Mouse (Mus musculus) hindlimb bud, embryonic 11.5 days (tissue): Measurements from ENCODE around the gene Tbx2.

Experiments used
- DNase-seq: peaks from one replicate; pipeline ENCODE4 v3.0.0-alpha.2; 2012; ENCODE audit warnings: low read depth, low spot score; ENCODE audit errors: extremely low spot score

Gene Tbx2

DNA sequence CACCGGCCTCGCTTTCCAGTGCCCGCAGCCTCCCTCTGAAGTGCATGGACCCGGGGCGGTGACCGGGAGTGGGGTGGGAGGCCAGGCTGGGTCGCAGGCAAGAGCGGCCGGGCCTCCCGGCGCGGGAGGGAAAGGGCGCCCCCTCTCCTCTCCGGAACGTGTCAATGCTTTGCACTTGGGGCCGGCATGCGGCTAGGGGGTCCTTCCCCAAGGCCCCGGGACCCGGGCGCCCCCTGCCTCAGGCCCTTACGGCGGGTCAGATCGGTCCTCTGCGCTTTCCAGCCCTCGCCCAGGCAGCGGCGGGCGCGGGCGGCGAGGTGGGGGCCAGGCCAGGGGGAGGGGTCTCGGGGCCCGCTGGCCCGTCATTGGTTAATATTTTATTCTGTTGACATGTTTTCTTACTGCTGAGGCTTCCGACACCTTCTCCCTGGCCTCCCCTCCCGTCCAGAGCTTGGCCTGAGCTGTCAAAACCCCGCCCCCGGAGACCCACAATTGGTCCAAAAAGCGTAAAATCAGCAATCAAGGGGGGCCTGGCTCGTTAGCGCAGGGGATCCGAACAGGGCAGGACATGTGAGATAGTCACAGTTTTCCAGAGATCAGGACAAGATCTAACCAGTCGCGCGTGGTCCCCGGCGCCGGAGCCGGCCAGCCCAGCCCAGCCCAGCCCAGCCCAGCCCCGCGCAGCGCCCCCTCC lies at the start of gene Tbx2:
Gene Tbx2, plus strand, starts transcription at position 321 of the 694 bp plus-strand sequence.
- DNase-seq: no peak

DNA sequence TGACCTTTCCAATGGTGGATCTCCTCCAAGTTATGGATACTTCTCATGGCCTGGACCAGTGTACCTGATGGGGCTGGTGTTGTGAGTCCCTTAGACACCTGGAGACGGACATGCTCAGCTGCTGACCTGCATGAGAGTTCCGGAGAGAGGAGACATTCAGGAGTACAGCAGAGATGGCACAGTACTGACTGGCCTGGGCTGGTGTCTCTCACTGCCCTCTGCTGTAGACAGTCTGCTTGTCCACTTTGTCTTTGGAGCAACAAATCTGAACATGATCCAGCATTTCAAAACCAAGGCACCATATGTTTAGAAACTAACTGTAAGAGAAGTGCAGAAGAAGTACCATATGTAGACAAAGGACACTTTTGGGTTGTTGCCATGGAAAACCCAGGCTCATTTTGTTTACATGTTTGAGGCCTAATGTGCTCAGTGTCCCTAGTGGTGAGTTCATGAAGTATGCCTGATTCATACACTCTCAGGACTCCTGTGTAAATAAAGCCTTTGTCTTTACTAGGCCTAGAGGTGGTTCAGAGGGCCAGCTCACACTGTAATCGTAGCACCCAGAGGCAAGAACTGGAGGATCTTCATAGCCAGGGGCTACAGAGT lies 46.1 kb upstream of the Tbx2 start:
- DNase-seq: no peak

DNA sequence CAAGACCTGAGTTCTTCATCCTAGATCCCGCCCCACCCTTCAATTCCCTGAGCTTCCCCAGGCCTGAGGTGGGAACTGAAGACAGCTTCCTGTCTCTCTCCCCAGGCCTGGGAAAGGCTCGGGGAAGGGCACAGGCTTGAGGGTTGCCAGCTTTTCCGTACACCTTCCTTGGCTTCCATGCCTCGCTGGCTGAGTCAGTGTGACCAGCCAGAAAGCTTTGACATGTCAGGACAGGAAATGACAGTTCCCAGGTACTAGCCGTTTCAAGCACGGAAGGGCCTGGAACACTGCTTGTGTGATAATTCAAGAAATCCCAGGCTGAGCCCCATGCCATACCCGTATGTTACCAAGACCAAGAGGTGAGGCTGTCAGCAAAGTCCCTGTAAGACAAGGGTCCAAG lies 42.6 kb upstream of the Tbx2 start:
- no peak for DNase-seq

DNA sequence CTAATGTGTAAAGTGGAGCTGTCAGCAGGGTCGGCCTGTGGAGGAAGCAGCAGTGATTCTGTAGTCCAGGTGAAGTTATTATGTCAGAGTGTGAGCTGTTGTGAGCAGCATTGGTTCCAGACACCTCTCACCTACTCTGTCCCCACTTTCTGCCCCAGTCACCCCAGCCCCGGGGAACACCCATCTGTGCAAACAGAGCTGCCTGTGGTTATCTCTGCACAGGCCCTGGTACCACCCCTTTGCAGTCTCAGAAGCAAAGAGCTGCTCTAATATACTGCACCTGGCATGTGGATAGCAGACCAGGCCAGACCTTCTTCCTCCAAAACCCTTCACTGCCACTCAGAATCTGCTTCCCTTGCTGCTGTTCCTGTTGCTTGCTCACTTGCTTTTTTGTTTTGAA lies 42.1 kb upstream of the Tbx2 start:
- no peak for DNase-seq

DNA sequence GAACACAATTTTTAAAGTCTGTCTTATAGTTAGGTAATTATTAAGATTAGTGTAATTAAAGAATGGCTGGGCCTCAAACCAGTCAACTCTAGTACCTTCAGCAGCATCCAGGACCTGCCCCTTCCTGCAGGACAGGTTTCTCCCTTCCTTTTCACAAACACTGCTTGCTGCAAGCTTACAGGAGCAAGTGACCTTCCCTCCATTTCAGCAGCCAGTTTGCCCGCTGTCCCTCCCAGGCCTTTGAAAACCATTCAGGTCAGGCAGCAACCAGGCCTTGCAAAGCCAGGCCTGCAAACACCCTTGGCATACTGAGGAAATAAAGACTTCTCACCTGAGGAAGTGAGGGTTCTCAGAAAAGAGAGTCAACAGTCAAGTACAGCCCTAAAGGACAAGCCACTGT lies 41.1 kb upstream of the Tbx2 start:
- DNase-seq: no peak

DNA sequence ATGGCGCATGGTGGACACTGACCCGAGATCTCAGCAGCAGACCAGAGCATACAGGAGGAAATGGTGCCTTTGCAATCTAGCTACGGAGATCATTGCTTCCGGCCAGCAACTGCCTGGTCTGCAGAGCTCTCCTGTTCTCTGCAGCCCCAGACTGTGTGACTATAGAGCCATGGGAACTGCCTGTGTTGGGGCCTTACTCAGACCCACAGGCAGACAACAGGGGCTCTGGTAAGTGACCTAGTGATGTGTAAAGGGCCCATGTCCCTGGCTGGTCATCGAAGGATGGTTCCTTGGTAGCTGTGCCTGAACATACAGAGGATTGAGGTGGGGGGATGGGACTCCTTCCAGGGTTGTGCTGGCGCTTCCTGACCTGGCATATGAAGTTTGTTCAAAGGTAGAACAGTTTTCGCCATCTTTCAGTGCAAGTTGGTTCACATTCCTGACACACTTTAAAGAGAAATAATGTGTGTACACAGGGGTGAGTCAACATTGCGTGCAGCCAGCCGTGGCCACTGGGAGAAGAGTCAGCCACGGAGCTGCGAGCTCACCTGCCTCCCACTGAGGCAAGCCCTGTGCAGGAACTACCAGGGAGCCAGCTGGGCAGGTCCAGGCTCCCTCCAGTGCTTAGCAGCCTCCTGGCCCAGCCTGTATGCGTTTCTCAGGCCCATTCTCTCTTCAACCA lies 39.7 kb upstream of the Tbx2 start:
- no peak for DNase-seq

DNA sequence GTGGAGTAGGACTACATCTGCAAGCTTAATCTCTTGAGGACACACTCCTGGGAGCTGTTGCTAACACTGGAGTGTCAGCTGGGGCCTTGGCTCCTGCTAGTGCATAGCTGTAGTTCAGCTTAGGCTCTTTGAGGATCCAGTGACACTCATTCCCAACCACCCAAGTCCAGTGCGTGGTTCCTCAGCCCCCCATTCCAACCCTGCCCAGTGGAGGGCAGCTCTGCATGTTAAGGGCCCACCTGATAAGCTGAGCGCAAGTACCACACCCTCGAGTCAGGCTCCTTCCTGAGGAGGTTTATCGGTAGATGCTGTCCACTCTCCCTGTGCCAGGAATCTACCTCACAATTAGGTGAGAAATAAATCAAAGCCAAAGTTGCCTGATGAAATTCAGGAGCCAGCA lies 32.9 kb upstream of the Tbx2 start:
- DNase-seq: no peak

DNA sequence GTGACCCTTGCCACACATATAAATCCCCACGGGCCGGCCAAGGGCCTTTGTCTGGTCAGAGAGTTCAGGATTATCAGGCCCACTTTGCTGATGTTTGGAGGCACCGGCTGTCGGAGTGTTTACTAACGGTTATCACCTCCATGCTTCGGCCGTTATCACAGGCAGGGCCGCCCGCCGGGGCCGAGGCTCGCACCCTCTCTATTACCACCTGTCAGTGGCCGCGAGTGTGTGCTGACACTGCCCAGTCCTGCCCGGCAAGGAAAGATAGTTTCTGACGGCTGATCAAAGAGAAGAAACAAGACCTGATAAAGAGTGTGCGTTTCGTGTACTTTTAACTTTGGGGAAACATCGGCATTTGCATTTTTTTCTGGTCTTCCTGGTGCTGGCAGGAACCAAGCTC lies 32.5 kb upstream of the Tbx2 start:
- no peak for DNase-seq

DNA sequence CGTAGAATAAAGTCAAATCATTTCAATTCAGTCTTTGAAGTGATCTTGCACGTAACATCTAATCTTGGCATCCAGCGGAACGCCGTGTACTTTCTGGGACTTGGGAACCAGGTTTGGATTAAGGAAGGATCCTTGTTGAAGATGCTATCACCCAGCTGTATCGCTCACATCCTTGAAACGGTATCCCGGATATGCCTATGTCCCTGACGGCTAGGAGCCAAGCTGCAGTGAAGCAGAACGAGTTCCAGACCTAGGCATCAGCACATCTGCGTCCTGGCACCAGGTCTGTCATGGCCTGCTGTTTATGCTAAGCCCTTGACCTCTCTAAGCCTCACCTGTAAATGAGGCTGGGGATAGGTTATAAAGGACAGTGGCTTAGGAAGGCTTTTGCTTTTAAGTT lies 32.0 kb upstream of the Tbx2 start:
- no peak for DNase-seq

DNA sequence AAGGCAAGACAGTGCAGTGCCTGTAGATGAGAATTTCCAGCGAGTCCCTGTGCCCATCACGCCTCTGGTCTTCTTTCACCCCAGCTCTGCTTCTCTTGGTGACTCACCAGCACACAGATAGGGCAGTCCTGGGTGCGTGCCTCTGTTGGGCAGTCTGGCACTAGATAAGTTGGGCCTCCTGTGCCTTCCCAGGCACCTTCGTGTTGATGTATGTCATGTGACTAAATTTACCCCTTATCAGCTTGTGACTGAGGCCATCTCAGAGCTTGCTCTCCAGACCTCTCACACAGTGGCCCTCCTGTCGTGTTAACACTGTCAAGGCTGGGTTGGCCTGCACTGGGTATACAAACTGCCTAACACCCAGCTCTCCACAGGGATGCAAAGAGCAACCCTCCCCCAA lies 28.3 kb upstream of the Tbx2 start:
- no peak for DNase-seq

DNA sequence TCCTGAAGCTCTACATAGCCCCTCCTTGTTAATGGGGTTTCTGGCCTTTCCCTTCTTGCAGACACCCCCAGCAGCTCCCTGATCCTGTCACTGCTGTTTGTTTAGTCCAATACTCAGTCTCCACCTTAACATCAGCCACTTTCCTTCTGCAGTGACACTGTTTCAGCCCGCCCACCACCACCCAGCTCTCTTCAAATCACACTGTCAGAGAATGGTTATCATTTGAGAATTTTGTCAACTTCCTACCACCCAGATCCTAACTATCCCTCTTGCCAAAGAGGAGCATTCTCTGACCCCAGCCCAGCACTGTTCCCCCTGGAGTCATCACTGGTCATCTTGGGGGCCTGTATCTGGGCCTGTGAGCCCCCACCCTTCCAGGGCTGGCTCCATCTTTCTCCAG lies 26.6 kb upstream of the Tbx2 start:
- DNase-seq: no peak

DNA sequence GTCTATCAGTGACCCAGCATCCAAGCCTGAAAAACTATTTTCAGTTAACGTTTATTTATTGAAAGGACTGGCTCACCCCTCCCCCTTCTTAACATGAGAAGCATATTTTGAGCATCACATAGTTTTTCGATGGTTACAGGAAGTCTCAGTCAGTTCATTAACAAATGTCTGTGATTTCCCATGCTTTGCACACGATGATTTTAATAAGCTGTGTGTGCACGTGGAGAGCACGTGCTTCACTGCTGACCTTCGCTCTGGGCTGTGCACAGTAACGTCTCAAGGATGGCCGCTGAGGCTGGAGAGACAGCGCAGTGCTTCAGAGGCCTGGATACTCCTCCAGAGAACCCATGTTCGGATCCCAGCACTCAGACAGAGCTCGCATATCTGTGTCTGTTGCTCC lies 25.0 kb upstream of the Tbx2 start:
- no peak for DNase-seq

DNA sequence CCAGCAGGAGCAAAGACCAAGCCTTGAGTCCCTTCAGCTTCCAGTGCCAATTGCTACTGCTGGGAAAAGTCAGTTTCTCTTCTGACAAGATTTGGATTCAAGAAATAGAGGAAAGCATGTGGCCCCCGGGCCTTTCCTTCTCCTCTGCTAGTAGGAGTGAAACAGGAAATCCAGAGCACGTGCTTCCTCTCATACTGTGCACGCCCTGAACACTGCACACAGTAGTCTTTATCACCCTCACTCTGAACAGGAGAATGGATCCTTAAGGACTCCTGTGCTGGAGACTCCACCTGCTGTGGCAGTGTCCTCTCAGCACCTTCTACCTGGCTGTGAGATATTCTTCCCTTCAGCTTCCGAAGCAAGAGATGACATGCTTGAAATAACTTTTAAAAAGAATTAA lies 21.1 kb upstream of the Tbx2 start:
- no peak for DNase-seq

DNA sequence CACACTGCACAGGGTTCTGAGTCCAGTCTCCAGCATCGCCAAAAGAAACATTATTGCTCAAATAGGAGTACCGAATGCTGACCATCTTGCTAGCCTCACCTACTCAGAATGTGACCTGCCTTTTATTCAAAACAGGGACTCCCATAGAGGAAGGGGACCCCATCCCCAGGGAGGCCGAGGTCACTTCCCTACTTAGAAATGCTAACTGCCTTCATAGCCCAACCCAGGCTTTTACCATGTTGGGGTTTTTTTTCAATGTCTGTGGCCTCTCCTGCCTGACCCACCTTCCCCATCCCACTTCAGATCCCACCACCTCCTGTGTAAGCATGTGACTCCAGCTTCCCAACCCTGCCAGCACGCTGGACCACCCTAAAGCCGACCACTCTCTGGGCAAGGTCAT lies 20.7 kb upstream of the Tbx2 start:
- no peak for DNase-seq

DNA sequence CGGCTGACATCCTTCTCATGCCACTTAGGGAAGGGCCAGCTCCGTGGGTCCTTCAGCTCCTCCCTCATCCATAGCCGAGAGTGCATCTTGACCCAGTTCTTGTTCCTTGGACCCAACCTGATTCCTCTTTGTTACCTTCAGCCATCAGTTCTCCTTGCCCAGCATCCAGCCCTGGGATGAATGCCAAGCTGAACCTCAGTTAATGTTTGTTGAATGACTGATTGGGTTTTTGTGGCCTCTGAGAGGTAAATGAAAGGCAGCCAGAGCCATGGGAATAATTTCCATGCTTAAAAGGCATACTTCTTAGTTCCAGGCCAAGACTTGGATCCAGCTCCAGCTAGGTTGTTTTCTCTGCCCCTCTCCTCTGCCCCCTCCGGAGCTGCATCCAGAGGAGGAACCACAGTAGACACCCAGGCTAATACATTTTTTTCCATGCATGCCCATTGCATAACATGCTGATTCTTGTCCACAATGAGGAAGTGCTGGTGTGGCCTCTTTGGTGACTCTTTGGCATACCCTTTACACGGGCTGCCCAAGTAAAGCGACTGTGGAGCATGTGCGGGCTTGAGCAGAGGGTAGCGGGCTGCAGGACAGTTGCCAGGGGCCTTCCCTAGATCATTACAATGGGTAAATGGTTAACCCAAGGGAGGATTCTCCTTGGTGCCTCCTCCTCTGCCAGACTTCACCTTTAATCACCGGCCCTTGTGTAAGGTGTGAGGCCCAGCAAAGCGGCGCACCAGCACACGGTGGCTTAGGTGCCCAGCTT lies 20.0 kb upstream of the Tbx2 start:
- no peak for DNase-seq

DNA sequence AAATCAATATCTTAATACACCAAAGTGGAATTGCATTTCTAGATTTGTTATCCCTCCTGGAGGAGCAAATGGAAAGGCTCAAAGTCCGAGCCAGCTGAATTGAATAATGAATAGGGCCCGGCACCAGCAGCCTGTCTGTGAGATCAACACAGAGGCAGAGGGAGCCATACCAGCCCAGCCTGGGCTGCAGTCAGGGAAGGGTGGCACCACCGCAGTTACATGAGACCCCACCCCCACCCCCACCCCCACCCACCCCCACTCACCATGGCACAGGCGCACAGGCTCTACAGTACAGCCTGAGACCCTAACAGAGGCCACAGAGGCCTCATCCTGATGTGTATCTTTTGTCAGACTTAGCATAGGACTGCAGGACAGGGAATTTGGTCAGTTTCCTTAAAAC lies 17.7 kb upstream of the Tbx2 start:
- no peak for DNase-seq

DNA sequence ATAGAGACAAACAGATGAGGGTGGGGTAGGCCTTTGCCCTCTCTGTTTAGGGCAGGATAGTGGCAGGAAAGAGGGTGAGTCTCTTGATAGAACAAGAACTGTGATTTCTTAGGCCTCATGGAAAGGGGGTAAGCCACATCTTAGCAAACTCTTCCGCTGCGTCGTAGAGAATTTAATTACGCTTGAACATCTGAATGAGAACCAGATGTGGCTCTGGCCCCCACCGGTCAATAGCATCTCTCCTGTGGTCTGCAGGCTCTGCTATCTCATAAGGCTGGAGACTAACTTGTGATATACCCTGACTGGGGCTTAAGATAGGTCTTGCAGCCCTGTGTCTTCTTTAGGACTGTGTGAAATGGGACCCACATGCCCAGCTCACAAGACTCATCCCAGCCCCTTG lies 15.9 kb upstream of the Tbx2 start:
- no peak for DNase-seq

DNA sequence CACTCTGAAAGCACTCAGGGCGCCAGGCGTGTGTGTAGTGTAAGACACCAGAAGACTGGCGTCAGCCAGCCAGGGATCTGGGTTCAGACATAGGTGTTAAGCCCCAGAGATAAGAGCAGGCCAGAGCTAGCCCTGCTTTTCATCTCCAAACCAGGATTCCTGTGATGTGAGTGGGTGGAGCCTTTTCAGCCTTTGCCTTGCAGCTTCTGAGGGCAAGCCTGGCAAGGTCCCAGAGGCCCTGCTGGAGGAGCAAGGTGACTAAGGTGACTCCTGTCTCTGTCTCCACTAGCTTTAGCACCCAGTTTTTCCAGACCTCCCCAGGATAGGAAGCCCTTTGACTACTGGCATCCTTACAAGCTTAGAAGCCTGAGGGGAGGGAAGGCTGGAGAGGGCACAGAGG lies 13.9 kb upstream of the Tbx2 start:
- no peak for DNase-seq

DNA sequence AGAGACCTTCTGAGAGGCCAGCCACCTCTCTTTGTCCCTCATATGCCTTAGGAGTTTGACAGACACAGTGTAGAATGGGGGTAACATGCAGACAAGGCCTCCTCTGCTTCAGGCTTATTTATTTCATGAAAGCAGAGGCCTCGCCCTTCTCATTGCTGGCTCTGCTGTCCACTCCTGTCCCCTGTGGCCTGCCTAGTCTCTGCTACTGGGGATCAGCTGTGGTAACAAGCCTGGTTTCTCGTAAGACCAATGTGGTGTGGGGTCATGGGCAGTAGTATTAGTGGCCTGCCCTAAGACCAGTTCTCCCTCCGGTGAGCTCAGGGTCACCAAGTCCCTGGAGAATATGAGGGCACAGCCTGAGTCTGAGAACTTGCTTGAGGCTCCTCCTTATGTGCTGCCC lies 11.4 kb upstream of the Tbx2 start:
- DNase-seq: no peak

DNA sequence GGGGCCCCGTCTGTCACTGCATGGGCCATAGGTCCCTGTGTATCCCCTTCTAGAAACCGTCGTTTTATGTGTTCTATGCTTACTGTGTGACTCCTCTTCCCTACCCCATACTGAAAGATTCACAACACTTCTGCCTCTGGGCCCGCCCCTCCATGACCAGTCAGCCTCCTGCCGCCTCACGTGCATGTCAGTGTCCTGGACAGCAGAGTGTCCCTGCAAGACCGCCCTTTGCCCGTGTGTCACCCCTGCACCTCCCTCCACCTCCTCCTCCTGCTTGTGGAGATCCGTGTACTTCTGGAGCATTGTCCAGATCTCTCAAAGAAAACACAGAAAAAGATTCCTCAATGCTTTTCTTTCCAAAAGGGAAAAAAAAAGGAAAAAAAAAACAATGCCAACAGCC lies 10.7 kb upstream of the Tbx2 start:
- DNase-seq: no peak

DNA sequence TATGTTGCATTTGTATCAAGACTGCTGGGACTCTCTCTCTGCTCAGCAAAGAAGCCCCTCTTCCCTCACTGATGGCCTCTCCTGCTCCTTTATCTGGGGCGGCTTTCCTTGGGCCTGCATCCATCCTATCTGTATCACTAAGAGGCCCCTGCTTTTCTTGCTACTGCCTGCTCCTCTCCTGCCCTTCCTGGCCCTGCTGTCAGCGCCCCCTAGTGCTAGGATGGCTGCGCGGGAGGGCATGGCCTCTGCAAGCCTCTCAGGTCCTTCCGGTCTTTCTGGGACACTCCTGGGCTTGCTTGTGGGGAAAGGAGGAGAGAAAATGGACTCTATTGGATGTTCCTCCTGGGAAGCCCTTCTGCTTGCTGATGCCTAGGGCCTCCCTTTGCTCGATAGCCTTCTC lies 9.2 kb upstream of the Tbx2 start:
- no peak for DNase-seq

DNA sequence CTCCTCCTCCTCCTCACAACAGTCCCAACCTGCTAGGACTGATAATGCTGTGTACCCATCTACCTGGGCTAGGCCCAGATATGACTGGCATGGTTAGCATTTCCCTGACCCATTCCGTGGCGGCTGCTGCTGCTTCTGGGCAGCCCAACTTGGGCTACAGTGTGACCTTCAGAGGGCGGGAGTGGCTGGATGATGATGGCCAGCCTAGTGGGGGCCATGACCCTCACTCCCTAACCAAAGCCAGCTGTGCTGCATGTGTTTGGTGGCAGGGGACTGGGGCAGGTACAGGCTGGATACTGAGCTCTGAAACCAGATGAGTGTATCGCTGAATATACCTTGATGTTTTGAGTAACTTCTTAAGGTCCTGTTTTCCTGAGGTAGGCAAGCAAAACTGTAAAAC lies 8.6 kb upstream of the Tbx2 start:
- no peak for DNase-seq
